Mouse (Mus musculus): ENCODE data around the gene Eif2ak4. TPM values are rescaled to one million over a fixed set of nuclear protein-coding genes. Genes with fewer than 3 reads are reported as not detected.

Gene Eif2ak4
- polyA plus RNA-seq, 1 experiment from 2014 or later, result 11.8 TPM

DNA sequence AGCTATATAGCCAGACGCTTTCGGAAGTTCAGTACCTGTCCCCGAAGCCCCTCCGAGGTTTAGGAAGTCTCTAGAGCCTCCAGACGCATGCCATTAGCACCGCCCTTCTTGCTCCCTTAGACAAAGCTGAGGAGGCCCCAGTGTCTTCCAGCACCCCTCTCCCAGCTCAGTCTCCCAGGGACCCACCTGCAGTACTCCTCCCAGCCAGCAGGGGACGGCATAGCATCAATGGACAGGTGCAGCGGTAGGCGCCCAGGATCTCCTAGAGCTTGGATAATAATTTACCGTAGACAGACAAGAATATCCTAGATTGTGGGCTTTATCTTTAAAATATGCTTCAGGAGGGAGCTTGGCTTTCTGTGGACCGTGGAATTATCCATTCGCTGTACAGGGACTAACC lies 98.5 kb downstream of the Eif2ak4 start:
- Histone ChIP-seq H3K27ac (ENCODE audit: low read depth, low read length) (no peak overlapping the region), H3K4me1 (ENCODE audit: control insufficient read depth, insufficient read depth, low read length) (no peaks in the 10 kb centered on the region), H3K4me2 (no peak overlapping the region), H3K4me3 (ENCODE audit: low read depth, low read length) (no peak overlapping the region), H3K9me3 (ENCODE audit: control insufficient read depth, low read length) (no peaks in the 10 kb centered on the region), H3K27me3 (ENCODE audit: control insufficient read depth, insufficient read depth, low read length) (no peaks in the 10 kb centered on the region), H3K9ac (ENCODE audit: low read length) (no peak overlapping the region), H3K36me3 (ENCODE audit: control insufficient read depth, insufficient read depth, low read length) (no peaks in the 10 kb centered on the region)
- WGBS, result 16% methylated on average over 12 of the region's 12 CpGs
- ATAC-seq (ENCODE audit: low FRiP score) (peak; percentile 52), DNase-seq (ENCODE audit: low spot score, missing footprints) (peak; percentile 96)

DNA sequence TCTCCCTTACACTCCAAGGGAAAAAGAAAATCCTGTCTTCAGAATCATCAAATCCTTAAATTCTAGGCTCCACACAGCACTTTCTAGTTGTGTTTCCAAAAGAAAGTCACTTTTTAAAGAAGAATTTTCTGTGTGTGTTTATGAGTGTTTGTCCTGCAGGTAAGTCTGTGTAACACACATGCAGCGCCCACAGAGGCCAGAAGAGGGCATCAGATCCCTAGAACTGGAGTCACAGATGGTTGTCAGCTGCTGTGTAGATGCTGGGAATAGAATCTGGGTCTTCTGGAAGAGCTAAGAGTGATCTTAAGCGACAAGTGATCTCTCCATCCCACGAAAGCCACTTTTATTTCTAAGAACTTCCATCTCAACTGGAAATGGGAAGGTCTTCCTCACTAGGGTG lies 99.4 kb downstream of the Eif2ak4 start:
- DNase-seq (ENCODE audit: low spot score, missing footprints), result peak; percentile 81
- H3K4me1 ChIP-seq (ENCODE audit: control insufficient read depth, insufficient read depth, low read length), result no peaks in the 10 kb centered on the region
- no peak for ATAC-seq (ENCODE audit: low FRiP score)
- H3K36me3 ChIP-seq (ENCODE audit: control insufficient read depth, insufficient read depth, low read length), result no peaks in the 10 kb centered on the region
- no peaks in the 10 kb centered on the region for H3K27me3 ChIP-seq (ENCODE audit: control insufficient read depth, insufficient read depth, low read length)
- H3K9me3 ChIP-seq (ENCODE audit: control insufficient read depth, low read length), result no peaks in the 10 kb centered on the region
- no peak overlapping the region for H3K27ac ChIP-seq (ENCODE audit: low read depth, low read length)
- WGBS, result 64% methylated on average over 3 of the region's 3 CpGs
- no peak overlapping the region for H3K4me3 ChIP-seq (ENCODE audit: low read depth, low read length)
- H3K4me2 ChIP-seq, result no peak overlapping the region
- H3K9ac ChIP-seq (ENCODE audit: low read length), result no peak overlapping the region

DNA sequence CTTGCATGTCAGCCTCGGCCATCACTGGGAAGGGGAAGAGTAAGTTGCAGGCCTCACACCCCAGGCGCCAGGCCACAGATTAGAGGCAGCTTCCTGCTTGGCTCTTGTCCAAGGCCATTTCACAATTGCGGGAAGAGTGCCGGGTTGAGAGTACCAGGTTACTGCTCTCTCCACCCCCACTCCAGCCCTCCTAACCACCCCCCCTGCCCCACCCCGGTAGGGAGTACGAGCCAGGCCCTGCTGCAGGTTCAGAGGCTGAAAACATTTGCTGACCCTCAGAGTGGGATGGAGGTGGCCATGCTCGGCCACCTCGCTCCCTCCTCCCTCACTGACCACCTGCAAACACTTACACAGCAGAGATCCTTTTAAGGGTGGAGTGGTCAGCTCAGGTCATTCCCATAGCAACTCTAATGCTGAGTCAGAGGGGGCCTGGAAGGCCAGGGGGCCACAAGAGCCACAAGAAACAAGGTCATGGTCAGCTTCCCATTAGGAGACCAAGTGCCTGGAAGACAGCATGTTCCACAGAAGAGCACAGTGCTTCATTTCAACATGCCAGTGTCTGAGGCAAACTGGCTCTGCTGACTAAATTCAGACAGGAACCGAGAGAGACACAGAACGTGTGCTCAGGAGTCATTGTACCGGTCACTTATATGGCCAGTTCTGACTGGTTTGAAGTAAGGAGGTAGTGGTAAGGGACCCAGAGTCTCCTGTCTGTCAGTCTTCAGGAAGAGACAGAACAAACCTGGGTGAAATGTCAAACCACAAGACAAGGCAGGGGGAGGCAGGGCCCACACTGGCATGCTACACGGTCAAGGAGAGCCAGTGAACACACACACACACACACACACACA lies 102.0 kb downstream of the Eif2ak4 start:
- Histone ChIP-seq H3K4me2 (no peak overlapping the region), H3K36me3 (ENCODE audit: control insufficient read depth, insufficient read depth, low read length) (no peaks in the 10 kb centered on the region), H3K4me1 (ENCODE audit: control insufficient read depth, insufficient read depth, low read length) (no peaks in the 10 kb centered on the region), H3K27ac (ENCODE audit: low read depth, low read length) (no peak overlapping the region), H3K9ac (ENCODE audit: low read length) (peak overlapping the region; percentile 16; the same call in 1 of the 2 replicates), H3K4me3 (ENCODE audit: low read depth, low read length) (no peak overlapping the region), H3K27me3 (ENCODE audit: control insufficient read depth, insufficient read depth, low read length) (no peaks in the 10 kb centered on the region), H3K9me3 (ENCODE audit: control insufficient read depth, low read length) (no peaks in the 10 kb centered on the region)
- WGBS, result 52% methylated on average over 12 of the region's 12 CpGs
- DNase-seq (ENCODE audit: low spot score, missing footprints) (no peak), ATAC-seq (ENCODE audit: low FRiP score) (no peak)

DNA sequence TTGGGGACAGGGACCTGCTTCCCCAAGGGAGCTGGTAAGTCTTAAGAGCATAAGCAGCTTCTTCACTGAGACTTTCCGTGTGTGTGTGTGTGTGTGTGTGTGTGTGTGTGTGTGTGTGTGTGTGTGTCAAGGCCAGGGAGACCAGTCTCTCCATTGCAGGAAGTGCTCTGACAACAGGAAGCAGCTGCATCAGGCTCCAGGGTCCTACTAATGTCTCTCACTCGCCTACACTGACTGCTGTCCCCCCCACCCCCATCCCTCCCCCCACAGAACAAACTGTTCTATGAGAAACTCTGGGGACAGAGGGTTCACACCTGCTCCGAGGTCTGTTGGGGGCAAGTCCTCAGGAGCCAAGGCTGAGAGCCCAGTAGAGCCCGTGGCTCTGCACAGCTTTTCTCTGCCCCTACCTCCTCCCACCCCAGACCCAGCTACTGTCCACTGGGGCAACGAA lies 102.9 kb downstream of the Eif2ak4 start:
- ATAC-seq (ENCODE audit: low FRiP score) (no peak), DNase-seq (ENCODE audit: low spot score, missing footprints) (peak; percentile 80)
- H3K4me3 ChIP-seq (ENCODE audit: low read depth, low read length), result no peak overlapping the region
- no peaks in the 10 kb centered on the region for H3K9me3 ChIP-seq (ENCODE audit: control insufficient read depth, low read length)
- 68% methylated on average over 5 of the region's 5 CpGs for WGBS
- no peak overlapping the region for H3K27ac ChIP-seq (ENCODE audit: low read depth, low read length)
- H3K36me3 ChIP-seq (ENCODE audit: control insufficient read depth, insufficient read depth, low read length), result no peaks in the 10 kb centered on the region
- no peak overlapping the region for H3K4me2 ChIP-seq
- H3K4me1 ChIP-seq (ENCODE audit: control insufficient read depth, insufficient read depth, low read length), result no peaks in the 10 kb centered on the region
- no peaks in the 10 kb centered on the region for H3K27me3 ChIP-seq (ENCODE audit: control insufficient read depth, insufficient read depth, low read length)
- H3K9ac ChIP-seq (ENCODE audit: low read length), result no peak overlapping the region

DNA sequence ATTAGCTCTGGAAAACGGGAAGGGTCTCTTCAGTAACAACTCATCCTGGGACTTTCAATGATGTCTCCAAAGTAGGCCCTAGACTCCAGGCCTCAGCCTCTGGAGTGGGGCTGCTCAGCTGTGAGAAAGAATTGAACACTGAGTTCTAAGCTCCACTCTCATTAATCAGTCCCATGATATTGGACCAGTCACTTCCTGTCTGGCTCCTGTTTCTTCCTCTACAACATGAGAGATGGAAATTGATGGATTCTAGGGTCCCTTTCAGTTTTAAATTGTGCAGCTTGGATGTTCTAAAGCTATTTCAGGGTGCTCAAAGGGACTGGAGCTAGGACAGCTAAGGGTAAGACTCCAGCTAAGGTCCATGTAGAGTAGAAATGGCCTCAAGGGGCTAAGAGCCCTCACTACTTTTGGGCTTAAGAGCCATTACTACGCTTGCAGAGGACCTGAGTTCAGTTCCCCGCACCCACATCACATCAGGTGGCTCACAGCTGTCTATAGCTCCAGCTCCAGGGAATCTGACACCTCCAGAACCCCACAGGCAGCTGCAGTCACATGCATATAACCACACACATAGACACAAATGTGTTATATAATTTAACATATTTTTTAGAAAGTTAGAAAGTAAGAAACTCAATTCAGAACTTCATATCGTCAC lies 103.5 kb downstream of the Eif2ak4 start:
- H3K4me2 ChIP-seq, result no peak overlapping the region
- no peaks in the 10 kb centered on the region for H3K9me3 ChIP-seq (ENCODE audit: control insufficient read depth, low read length)
- no peak overlapping the region for H3K9ac ChIP-seq (ENCODE audit: low read length)
- H3K27ac ChIP-seq (ENCODE audit: low read depth, low read length), result no peak overlapping the region
- H3K4me3 ChIP-seq (ENCODE audit: low read depth, low read length), result no peak overlapping the region
- WGBS, result 87% methylated on average over 4 of the region's 4 CpGs
- H3K4me1 ChIP-seq (ENCODE audit: control insufficient read depth, insufficient read depth, low read length), result no peaks in the 10 kb centered on the region
- ATAC-seq (ENCODE audit: low FRiP score) (no peak), DNase-seq (ENCODE audit: low spot score, missing footprints) (peak; percentile 80)
- no peaks in the 10 kb centered on the region for H3K27me3 ChIP-seq (ENCODE audit: control insufficient read depth, insufficient read depth, low read length)
- H3K36me3 ChIP-seq (ENCODE audit: control insufficient read depth, insufficient read depth, low read length), result no peaks in the 10 kb centered on the region

DNA sequence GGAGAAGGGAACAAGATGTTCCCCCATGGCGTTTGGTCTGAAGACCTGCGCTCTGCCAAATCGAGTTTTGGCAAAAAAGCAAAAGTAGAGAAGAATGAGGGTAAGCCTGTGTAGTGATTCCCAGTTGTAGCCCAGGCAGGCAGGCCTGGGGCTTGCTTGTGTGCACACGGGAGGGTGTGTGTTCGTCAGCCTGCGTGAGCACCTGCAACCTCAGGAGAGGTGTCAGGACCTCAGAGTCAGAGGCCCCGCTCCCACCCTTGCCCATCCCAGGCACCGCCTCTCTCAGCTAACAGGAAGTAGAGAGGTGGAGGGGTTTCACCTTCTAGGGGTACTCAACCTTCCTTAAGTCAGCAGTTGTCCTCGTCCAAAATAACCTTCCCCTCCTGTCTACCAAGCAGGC lies 106.6 kb downstream of the Eif2ak4 start:
- Histone ChIP-seq H3K27ac (ENCODE audit: low read depth, low read length) (no peak overlapping the region), H3K36me3 (ENCODE audit: control insufficient read depth, insufficient read depth, low read length) (no peaks in the 10 kb centered on the region)
- 80% methylated on average over 9 of the region's 9 CpGs for whole genome bisulfite sequencing

DNA sequence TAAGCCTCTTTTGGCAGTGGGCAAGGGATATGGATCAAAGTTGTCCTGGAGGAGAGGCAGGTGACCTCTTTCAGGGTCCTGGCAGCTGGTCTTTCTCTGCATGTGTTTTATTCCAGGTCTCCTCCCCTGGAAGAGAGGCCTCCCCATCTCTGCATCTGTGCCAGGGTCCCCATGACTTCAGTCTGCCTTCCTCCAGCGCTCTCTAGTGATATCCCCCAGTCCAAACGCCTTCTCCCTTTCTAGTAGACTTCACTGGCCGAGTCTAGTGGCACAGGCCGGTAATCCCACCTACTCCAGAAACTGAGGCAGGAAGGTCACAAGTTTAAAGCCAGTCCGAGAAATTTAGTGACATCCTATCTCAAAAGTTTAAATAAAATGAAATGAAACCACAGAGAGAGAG lies 109.5 kb downstream of the Eif2ak4 start:
- peak; percentile 62 for DNase-seq (ENCODE audit: low spot score, missing footprints)
- no peak overlapping the region for H3K4me3 ChIP-seq (ENCODE audit: low read depth, low read length)
- H3K4me2 ChIP-seq, result no peak overlapping the region
- no peaks in the 10 kb centered on the region for H3K9me3 ChIP-seq (ENCODE audit: control insufficient read depth, low read length)
- WGBS, result 78% methylated on average over 5 of the region's 5 CpGs
- no peak for ATAC-seq (ENCODE audit: low FRiP score)
- H3K4me1 ChIP-seq (ENCODE audit: control insufficient read depth, insufficient read depth, low read length), result no peaks in the 10 kb centered on the region; the same call in 1 of the 2 replicates
- no peak overlapping the region for H3K27ac ChIP-seq (ENCODE audit: low read depth, low read length)
- no peaks in the 10 kb centered on the region for H3K36me3 ChIP-seq (ENCODE audit: control insufficient read depth, insufficient read depth, low read length)
- no peak overlapping the region for H3K9ac ChIP-seq (ENCODE audit: low read length)
- no peaks in the 10 kb centered on the region for H3K27me3 ChIP-seq (ENCODE audit: control insufficient read depth, insufficient read depth, low read length)

More for the DNA sequence above, 106.6 kb downstream of the Eif2ak4 start:
- H3K9ac ChIP-seq (ENCODE audit: low read length), result no peak overlapping the region
- no peaks in the 10 kb centered on the region for H3K9me3 ChIP-seq (ENCODE audit: control insufficient read depth, low read length)
- H3K4me1 ChIP-seq (ENCODE audit: control insufficient read depth, insufficient read depth, low read length), result no peaks in the 10 kb centered on the region; the same call in 1 of the 2 replicates
- no peak overlapping the region for H3K4me2 ChIP-seq
- DNase-seq (ENCODE audit: low spot score, missing footprints) (peak; percentile 39), ATAC-seq (ENCODE audit: low FRiP score) (no peak)
- no peaks in the 10 kb centered on the region for H3K27me3 ChIP-seq (ENCODE audit: control insufficient read depth, insufficient read depth, low read length)
- H3K4me3 ChIP-seq (ENCODE audit: low read depth, low read length), result no peak overlapping the region

DNA sequence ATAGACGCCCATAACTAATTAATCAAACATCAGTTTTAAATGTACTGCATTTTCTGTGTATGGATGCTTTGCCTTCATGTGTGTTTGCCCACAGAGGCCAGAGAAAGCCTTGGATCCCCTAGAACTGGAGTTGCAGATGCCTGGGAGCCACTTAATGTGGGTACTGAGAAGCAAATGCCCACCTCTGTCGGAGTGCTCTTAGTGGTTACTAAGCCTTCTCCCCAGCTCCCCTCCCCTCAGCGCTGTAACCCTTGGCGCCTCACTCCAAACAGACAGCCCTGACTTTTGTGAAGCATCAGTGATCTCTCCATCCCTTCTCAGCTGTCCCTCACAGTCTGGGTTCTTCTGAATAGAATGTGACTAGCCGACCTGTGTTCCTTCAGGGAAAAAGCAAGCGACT lies 110.1 kb downstream of the Eif2ak4 start:
- H3K27ac ChIP-seq (ENCODE audit: low read depth, low read length), result no peak overlapping the region
- H3K9me3 ChIP-seq (ENCODE audit: control insufficient read depth, low read length), result no peaks in the 10 kb centered on the region
- H3K9ac ChIP-seq (ENCODE audit: low read length), result no peak overlapping the region
- no peak overlapping the region for H3K4me3 ChIP-seq (ENCODE audit: low read depth, low read length)
- 77% methylated on average over 6 of the region's 6 CpGs for WGBS
- DNase-seq (ENCODE audit: low spot score, missing footprints) (no peak), ATAC-seq (ENCODE audit: low FRiP score) (no peak)
- H3K27me3 ChIP-seq (ENCODE audit: control insufficient read depth, insufficient read depth, low read length), result no peaks in the 10 kb centered on the region
- no peaks in the 10 kb centered on the region for H3K36me3 ChIP-seq (ENCODE audit: control insufficient read depth, insufficient read depth, low read length)
- H3K4me2 ChIP-seq, result no peak overlapping the region
- H3K4me1 ChIP-seq (ENCODE audit: control insufficient read depth, insufficient read depth, low read length), result no peaks in the 10 kb centered on the region; the same call in 1 of the 2 replicates

All from midbrain, embryonic 11.5 days (tissue).